Mouse (Mus musculus): ENCODE measurements at regions not wholly inside any gene's neighbourhood (a gene's known extent, or its start where the extent isn't known, plus 50 kb on each side); places are given as distances from the start of the nearest gene placed in this dataset.
A peak's percentile ranks its signal among the peaks of the same experiment; 100 is the strongest.
"Not testable (repeated sequence)": the region's sequence is repeated elsewhere in the genome, so short reads cannot be mapped to it uniquely, and the experiment has no call there.

DNA sequence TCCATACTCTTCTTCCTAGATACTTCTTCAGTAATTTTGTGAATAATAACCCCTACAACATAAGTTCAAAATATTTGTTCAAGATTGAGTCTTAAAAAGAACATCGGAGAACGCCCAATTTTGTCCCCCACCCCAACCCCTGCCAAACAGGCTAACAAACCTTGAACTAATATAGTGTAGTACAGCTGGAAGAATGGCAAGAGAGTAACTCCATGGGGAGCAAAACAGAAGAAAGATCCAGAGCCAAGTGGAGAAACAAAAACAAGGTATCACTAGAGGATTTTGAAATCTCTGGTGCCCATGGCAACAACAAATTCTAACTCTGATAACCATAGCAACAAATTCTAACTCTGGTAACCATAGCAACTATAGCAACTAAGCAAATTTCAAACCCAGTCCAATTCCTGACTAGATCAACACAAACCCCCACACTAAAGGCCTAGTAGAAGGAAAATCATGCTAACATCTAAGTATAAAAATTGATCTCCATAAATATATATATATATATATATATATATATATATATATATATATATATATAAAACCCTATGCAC is 74.2 kb upstream of the Magee2 start:
- no peak for DNase-seq

DNA sequence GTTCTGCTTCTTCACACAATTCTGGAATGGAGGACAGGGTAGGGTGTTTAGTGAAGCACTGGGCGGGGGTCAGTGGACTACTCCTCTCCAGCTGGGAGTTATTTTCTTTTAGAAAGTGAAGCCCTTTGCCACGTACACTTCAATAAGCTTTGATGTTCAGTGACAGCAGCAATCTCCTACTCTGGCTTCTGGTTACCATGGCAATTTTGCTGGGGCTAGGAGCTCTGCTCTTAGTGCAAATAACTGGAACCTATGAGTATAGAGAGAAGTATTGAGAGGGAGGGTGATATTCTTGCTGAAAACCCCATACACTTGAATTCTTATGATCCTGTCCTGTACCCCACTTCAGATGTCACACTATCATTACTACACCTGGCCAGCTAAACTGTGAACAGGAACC is 94.5 kb upstream of the Magee2 start:
- DNase-seq = no peak

DNA sequence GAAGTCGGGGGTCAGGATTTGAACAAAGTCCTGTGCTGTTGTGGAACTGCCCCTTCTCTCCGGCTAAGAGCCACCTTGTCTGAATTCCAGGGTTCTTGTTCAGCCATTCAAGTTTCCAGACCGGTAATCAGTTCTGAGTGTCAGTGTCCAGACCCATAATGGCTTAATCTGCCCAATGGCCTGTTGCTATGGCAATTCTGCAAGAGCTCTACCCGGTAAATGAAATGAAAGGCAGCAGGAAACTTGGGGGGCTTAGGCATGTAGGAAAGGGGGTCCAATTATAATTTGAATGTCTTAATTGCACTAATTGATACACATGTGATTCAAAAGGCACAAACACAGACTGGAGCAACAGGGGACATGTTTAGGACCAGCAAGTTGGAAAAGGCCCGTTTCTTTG is 95.7 kb upstream of the Magee2 start:
- DNase-seq = not testable (repeated sequence)

DNA sequence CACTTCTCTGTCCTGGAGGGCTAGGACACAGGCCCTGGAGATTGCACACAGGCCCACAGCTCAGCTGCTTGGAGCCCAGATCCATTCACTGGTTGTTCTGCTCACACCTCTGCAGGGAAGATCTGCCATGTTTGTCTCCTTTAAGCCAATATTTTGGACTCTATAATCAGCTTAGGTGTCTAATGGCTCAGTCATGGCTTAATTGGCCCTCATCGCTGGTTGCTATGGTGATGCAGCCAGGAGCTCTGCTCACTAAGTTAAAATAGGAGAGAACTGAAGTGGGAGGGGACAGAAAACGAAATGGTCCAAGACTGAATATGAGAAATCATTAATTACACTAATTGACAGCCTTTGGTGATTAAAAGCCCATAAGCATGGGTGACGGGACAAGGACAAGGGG is 96.3 kb upstream of the Magee2 start:
- not testable (repeated sequence) for DNase-seq

DNA sequence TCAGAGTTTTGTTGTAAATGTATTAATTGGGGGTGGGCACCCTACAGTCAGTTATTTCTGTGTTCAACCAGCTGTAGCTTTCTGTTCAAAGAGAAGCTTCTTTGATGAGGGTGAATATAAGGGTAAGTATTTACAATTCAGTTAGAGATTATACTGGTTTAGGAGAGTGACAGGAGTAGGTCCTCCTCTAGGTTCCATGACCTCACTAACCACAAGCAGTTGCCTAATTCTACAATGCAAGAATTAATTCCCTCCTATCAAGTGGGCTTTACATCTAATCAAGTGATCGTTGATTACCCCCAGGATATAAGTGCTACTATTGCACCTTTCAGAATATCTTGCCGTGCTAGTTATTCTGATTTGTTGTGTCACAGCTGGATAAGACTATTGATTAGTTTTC is 101.1 kb upstream of the Pbdc1 start:
- DNase-seq = no peak

DNA sequence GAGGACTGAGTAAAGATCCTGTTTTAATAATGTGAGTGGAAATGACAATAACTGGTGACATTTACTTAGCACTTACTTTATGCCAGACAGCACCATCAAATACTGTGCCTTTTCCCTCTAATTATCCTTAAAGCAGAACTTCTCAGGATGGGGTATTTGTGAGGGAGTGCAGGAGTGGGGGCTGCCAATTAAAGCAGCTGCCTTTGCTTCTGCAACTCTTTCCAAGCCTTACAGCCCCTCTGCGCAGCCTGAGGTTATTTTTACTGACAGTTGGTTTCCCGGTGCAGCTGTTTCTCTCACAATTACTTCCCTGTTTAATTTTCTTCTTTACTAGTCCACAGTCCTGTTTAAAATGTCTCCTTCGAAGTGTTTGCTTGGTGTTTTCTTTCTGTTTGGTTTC is 76.3 kb upstream of the Pbdc1 start:
- no peak for DNase-seq

DNA sequence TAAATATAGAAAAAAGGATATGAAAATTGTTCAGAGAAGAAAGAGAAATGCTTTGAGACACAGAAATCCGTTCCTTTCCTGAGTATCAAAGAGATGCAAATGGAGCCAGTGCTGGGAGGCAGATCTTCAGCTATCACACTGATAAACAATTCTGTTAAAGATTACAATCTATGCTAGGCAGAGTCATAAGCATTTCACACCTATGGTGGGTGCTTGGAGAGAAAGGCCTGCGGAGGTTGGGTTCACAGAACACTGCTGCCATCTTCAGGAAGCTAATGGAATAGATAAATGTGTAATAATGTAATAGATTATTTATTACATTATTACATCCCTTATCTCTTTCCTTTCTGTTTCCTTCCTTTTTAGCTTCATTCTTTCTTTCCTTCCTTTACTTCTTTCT is 73.1 kb upstream of the Pbdc1 start:
- DNase-seq = peak; percentile 4

All from cerebellum, adult 9-11 months (tissue).